Mouse (Mus musculus): Measurements from ENCODE around the gene Acp6.

DNA sequence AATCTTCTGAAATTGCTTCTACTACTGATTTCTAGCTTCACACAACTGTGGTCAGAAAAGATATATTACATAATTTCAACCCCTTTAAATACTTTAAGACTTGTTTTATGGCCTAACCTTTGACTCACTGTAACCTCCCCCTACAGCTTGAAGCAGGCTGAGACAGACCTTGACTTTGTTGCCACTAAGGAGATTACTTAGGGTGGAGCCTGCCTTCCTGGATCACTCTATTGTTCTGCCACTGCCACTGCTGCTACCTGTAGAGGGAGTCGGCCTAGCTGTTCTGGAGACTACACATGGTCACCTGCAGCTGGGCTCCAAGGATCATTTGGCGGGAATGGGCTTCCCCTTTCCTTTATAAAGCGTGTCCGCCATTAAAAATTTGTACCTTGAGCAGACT is 29.2 kb upstream of the Acp6 start:
- TF ChIP-seq CTCF (IDR thresholded peaks at IDR 0.05; ENCODE audit: control insufficient read depth, insufficient read depth, insufficient replicate concordance, low read depth, low read length) (no peak), POLR2A (IDR thresholded peaks at IDR 0.05; ENCODE audit: control insufficient read depth, low read depth, low read length) (no peak)
